Mouse (Mus musculus): ENCODE measurements around the gene Smagp. TPM values are rescaled to one million over a fixed set of nuclear protein-coding genes. Genes with fewer than 3 reads are reported as not detected.

The Smagp gene
- polyA plus RNA-seq, 1 experiment from 2014 or later: 28.4 TPM

- ATAC-seq (ENCODE audit: low FRiP score, low TSS enrichment): no peak
- Histone ChIP-seq H3K27ac (ENCODE audit: low read depth, low read length) (no peak overlapping the region; the same call in 1 of the 2 replicates), H3K36me3 (ENCODE audit: control insufficient read depth, insufficient read depth, low read length) (no peaks in the 10 kb centered on the region), H3K27me3 (ENCODE audit: control insufficient read depth, insufficient read depth, low read length) (peaks cover 25% of the 10 kb centered on the region), H3K4me3 (ENCODE audit: low read length) (peak overlapping the region; percentile 62), H3K4me1 (ENCODE audit: control insufficient read depth, insufficient read depth, low read length) (peaks cover 26% of the 10 kb centered on the region; the same call in 1 of the 2 replicates), H3K4me2 (replicated peaks; ENCODE audit: low read depth, low read length) (peak overlapping the region; percentile 95), H3K9ac (ENCODE audit: low read depth, low read length) (peak overlapping the region; percentile 53), H3K9me3 (ENCODE audit: control insufficient read depth, low read length) (no peaks in the 10 kb centered on the region)
- 3% methylated on average over 37 of the region's 38 CpGs for WGBS
These were observed 692 bp downstream of the Smagp start for GRCm38 (mm10) chr15:100635851-100636645.

GRCm38 (mm10) chr15:100635239-100635638 is 1.5 kb downstream of the Smagp start:
- H3K4me2 ChIP-seq (replicated peaks; ENCODE audit: low read depth, low read length): peak overlapping the region; percentile 95; the same call in 1 of the 2 replicates
- H3K4me3 ChIP-seq (ENCODE audit: low read length): peak overlapping the region; percentile 62
- ATAC-seq (ENCODE audit: low FRiP score, low TSS enrichment): no peak
- H3K4me1 ChIP-seq (ENCODE audit: control insufficient read depth, insufficient read depth, low read length): peaks cover 26% of the 10 kb centered on the region; the same call in 1 of the 2 replicates
- 0 out of 2 replicates have a peak overlapping the region, but pooled peaks have one; percentile 12 for H3K9ac ChIP-seq (ENCODE audit: low read depth, low read length)
- H3K27me3 ChIP-seq (ENCODE audit: control insufficient read depth, insufficient read depth, low read length): peaks cover 25% of the 10 kb centered on the region
- 9% methylated on average over 9 of the region's 9 CpGs for WGBS
- no peaks in the 10 kb centered on the region for H3K36me3 ChIP-seq (ENCODE audit: control insufficient read depth, insufficient read depth, low read length)
- no peaks in the 10 kb centered on the region for H3K9me3 ChIP-seq (ENCODE audit: control insufficient read depth, low read length)
- no peak overlapping the region for H3K27ac ChIP-seq (ENCODE audit: low read depth, low read length)

- H3K4me3 ChIP-seq (ENCODE audit: low read length): no peak overlapping the region
- 41% methylated on average over 10 of the region's 10 CpGs for WGBS
- no peak overlapping the region; the same call in 1 of the 2 replicates for H3K27ac ChIP-seq (ENCODE audit: low read depth, low read length)
- no peak overlapping the region for H3K9ac ChIP-seq (ENCODE audit: low read depth, low read length)
- no peak overlapping the region for H3K4me2 ChIP-seq (replicated peaks; ENCODE audit: low read depth, low read length)
- H3K36me3 ChIP-seq (ENCODE audit: control insufficient read depth, insufficient read depth, low read length): no peaks in the 10 kb centered on the region
- H3K9me3 ChIP-seq (ENCODE audit: control insufficient read depth, low read length): no peaks in the 10 kb centered on the region
- no peak for ATAC-seq (ENCODE audit: low FRiP score, low TSS enrichment)
- peaks cover 21% of the 10 kb centered on the region for H3K27me3 ChIP-seq (ENCODE audit: control insufficient read depth, insufficient read depth, low read length)
- H3K4me1 ChIP-seq (ENCODE audit: control insufficient read depth, insufficient read depth, low read length): peaks cover 25% of the 10 kb centered on the region; the same call in 1 of the 2 replicates
These were observed 3.4 kb downstream of the Smagp start for GRCm38 (mm10) chr15:100633341-100633740.

GRCm38 (mm10) chr15:100632323-100632722 is 4.4 kb downstream of the Smagp start:
- H3K36me3 ChIP-seq (ENCODE audit: control insufficient read depth, insufficient read depth, low read length): no peaks in the 10 kb centered on the region
- no peak overlapping the region for H3K4me3 ChIP-seq (ENCODE audit: low read length)
- ATAC-seq (ENCODE audit: low FRiP score, low TSS enrichment): no peak
- H3K4me1 ChIP-seq (ENCODE audit: control insufficient read depth, insufficient read depth, low read length): peaks cover 17% of the 10 kb centered on the region; the same call in 1 of the 2 replicates
- no peak overlapping the region for H3K4me2 ChIP-seq (replicated peaks; ENCODE audit: low read depth, low read length)
- no peaks in the 10 kb centered on the region for H3K9me3 ChIP-seq (ENCODE audit: control insufficient read depth, low read length)
- peaks cover 21% of the 10 kb centered on the region for H3K27me3 ChIP-seq (ENCODE audit: control insufficient read depth, insufficient read depth, low read length)
- H3K9ac ChIP-seq (ENCODE audit: low read depth, low read length): no peak overlapping the region
- H3K27ac ChIP-seq (ENCODE audit: low read depth, low read length): no peak overlapping the region
- WGBS: 86% methylated on average over 5 of the region's 5 CpGs

GRCm38 (mm10) chr15:100631454-100632170 is 5.1 kb downstream of the Smagp start:
- H3K9ac ChIP-seq (ENCODE audit: low read depth, low read length): no peak overlapping the region
- ATAC-seq (ENCODE audit: low FRiP score, low TSS enrichment): no peak

GRCm38 (mm10) chr15:100630126-100630525 is 6.6 kb downstream of the Smagp start:
- Histone ChIP-seq H3K9ac (ENCODE audit: low read depth, low read length) (no peak overlapping the region), H3K27me3 (ENCODE audit: control insufficient read depth, insufficient read depth, low read length) (peaks cover 7% of the 10 kb centered on the region), H3K27ac (ENCODE audit: low read depth, low read length) (no peak overlapping the region), H3K36me3 (ENCODE audit: control insufficient read depth, insufficient read depth, low read length) (no peaks in the 10 kb centered on the region), H3K4me3 (ENCODE audit: low read length) (no peak overlapping the region), H3K9me3 (ENCODE audit: control insufficient read depth, low read length) (no peaks in the 10 kb centered on the region), H3K4me2 (replicated peaks; ENCODE audit: low read depth, low read length) (no peak overlapping the region), H3K4me1 (ENCODE audit: control insufficient read depth, insufficient read depth, low read length) (no peaks in the 10 kb centered on the region)
- ATAC-seq (ENCODE audit: low FRiP score, low TSS enrichment): no peak
- WGBS: 65% methylated on average over 3 of the region's 3 CpGs

More at GRCm38 (mm10) chr15:100631454-100632170, 5.1 kb downstream of the Smagp start:
- Histone ChIP-seq H3K4me1 (ENCODE audit: control insufficient read depth, insufficient read depth, low read length) (peaks cover 10% of the 10 kb centered on the region; the same call in 1 of the 2 replicates), H3K4me3 (ENCODE audit: low read length) (no peak overlapping the region), H3K9me3 (ENCODE audit: control insufficient read depth, low read length) (no peaks in the 10 kb centered on the region), H3K4me2 (replicated peaks; ENCODE audit: low read depth, low read length) (no peak overlapping the region), H3K27me3 (ENCODE audit: control insufficient read depth, insufficient read depth, low read length) (peaks cover 21% of the 10 kb centered on the region), H3K36me3 (ENCODE audit: control insufficient read depth, insufficient read depth, low read length) (no peaks in the 10 kb centered on the region), H3K27ac (ENCODE audit: low read depth, low read length) (no peak overlapping the region)
- 74% methylated on average over 12 of the region's 12 CpGs for WGBS

GRCm38 (mm10) chr15:100628797-100629196 is 7.9 kb downstream of the Smagp start:
- no peaks in the 10 kb centered on the region for H3K36me3 ChIP-seq (ENCODE audit: control insufficient read depth, insufficient read depth, low read length)
- no peaks in the 10 kb centered on the region for H3K9me3 ChIP-seq (ENCODE audit: control insufficient read depth, low read length)
- no peak overlapping the region for H3K27ac ChIP-seq (ENCODE audit: low read depth, low read length)
- H3K4me2 ChIP-seq (replicated peaks; ENCODE audit: low read depth, low read length): no peak overlapping the region
- whole genome bisulfite sequencing: 45% methylated on average over 7 of the region's 7 CpGs
- no peaks in the 10 kb centered on the region for H3K27me3 ChIP-seq (ENCODE audit: control insufficient read depth, insufficient read depth, low read length)
- no peaks in the 10 kb centered on the region for H3K4me1 ChIP-seq (ENCODE audit: control insufficient read depth, insufficient read depth, low read length)
- no peak for ATAC-seq (ENCODE audit: low FRiP score, low TSS enrichment)
- no peak overlapping the region for H3K9ac ChIP-seq (ENCODE audit: low read depth, low read length)
- no peak overlapping the region for H3K4me3 ChIP-seq (ENCODE audit: low read length)

GRCm38 (mm10) chr15:100627774-100628370 is 8.9 kb downstream of the Smagp start:
- H3K9ac ChIP-seq (ENCODE audit: low read depth, low read length): no peak overlapping the region
- ATAC-seq (ENCODE audit: low FRiP score, low TSS enrichment): no peak
- H3K4me2 ChIP-seq (replicated peaks; ENCODE audit: low read depth, low read length): no peak overlapping the region

More at GRCm38 (mm10) chr15:100627774-100628370, 8.9 kb downstream of the Smagp start:
- no peak overlapping the region for H3K4me3 ChIP-seq (ENCODE audit: low read length)
- 8% methylated on average over 11 of the region's 11 CpGs for WGBS
- H3K4me1 ChIP-seq (ENCODE audit: control insufficient read depth, insufficient read depth, low read length): no peaks in the 10 kb centered on the region
- H3K9me3 ChIP-seq (ENCODE audit: control insufficient read depth, low read length): no peaks in the 10 kb centered on the region
- H3K27me3 ChIP-seq (ENCODE audit: control insufficient read depth, insufficient read depth, low read length): no peaks in the 10 kb centered on the region
- no peaks in the 10 kb centered on the region for H3K36me3 ChIP-seq (ENCODE audit: control insufficient read depth, insufficient read depth, low read length)
- no peak overlapping the region; the same call in 1 of the 2 replicates for H3K27ac ChIP-seq (ENCODE audit: low read depth, low read length)

All from kidney, embryonic 14.5 days (tissue).